Mouse (Mus musculus): ENCODE measurements at regions not wholly inside any gene's neighbourhood (a gene's known extent, or its start where the extent isn't known, plus 50 kb on each side); places are given as distances from the start of the nearest gene placed in this dataset.

- no peak for ATAC-seq
These were observed 202.2 kb downstream of the Sipa1l2 start for GRCm38 (mm10) chr8:125367374-125367773.

GRCm38 (mm10) chr8:125365004-125365403 is 204.6 kb downstream of the Sipa1l2 start:
- ATAC-seq: no peak

- no peak for ATAC-seq
These were observed 210.2 kb downstream of the Sipa1l2 start for GRCm38 (mm10) chr8:125359456-125359855.

GRCm38 (mm10) chr8:125357759-125358158 is 211.8 kb downstream of the Sipa1l2 start:
- no peak for ATAC-seq

GRCm38 (mm10) chr8:125355059-125355509 is 214.5 kb downstream of the Sipa1l2 start:
- no peak for ATAC-seq

GRCm38 (mm10) chr8:125352276-125352675 is 217.3 kb downstream of the Sipa1l2 start:
- no peak for ATAC-seq

- no peak for ATAC-seq
These were observed 218.0 kb downstream of the Sipa1l2 start for GRCm38 (mm10) chr8:125351486-125352032.

GRCm38 (mm10) chr8:125349290-125350025 is 220.2 kb downstream of the Sipa1l2 start:
- no peak for ATAC-seq

- no peak for ATAC-seq
These were observed 223.4 kb downstream of the Sipa1l2 start for GRCm38 (mm10) chr8:125346182-125346581.

GRCm38 (mm10) chr8:125345571-125345970 is 224.0 kb downstream of the Sipa1l2 start:
- ATAC-seq: no peak

- peak; percentile 74 for ATAC-seq
These were observed 225.7 kb downstream of the Sipa1l2 start for GRCm38 (mm10) chr8:125343867-125344266.

- ATAC-seq: no peak
These were observed 227.1 kb downstream of the Sipa1l2 start for GRCm38 (mm10) chr8:125342521-125342920.

GRCm38 (mm10) chr8:125341606-125342005 is 228.0 kb downstream of the Sipa1l2 start:
- ATAC-seq: no peak

GRCm38 (mm10) chr8:125338222-125338621 is 231.4 kb downstream of the Sipa1l2 start:
- no peak for ATAC-seq

GRCm38 (mm10) chr8:125337444-125338077 is 232.0 kb downstream of the Sipa1l2 start:
- ATAC-seq: peak; percentile 84

GRCm38 (mm10) chr8:125336799-125337198 is 232.8 kb downstream of the Sipa1l2 start:
- ATAC-seq: peak; percentile 83

GRCm38 (mm10) chr8:125335575-125336370 is 233.8 kb downstream of the Sipa1l2 start:
- ATAC-seq: no peak

GRCm38 (mm10) chr8:125335171-125335570 is 234.4 kb downstream of the Sipa1l2 start:
- ATAC-seq: no peak

GRCm38 (mm10) chr8:125330638-125331037 is 239.0 kb downstream of the Sipa1l2 start:
- no peak for ATAC-seq

GRCm38 (mm10) chr8:125328650-125329049 is 241.0 kb downstream of the Sipa1l2 start:
- ATAC-seq: no peak

GRCm38 (mm10) chr8:125327551-125328262 is 241.9 kb downstream of the Sipa1l2 start:
- ATAC-seq: no peak

GRCm38 (mm10) chr8:125327006-125327405 is 242.6 kb downstream of the Sipa1l2 start:
- ATAC-seq: no peak
